Mouse (Mus musculus): ENCODE results near the gene Uvrag.

Uvrag gene

GRCm38 (mm10) chr7:98862994-98863393 is 277.9 kb downstream of the Uvrag start:
- Histone ChIP-seq H3K27me3 (ENCODE audit: insufficient read depth, low read length) (peaks cover 76% of the 10 kb centered on the region), H3K9me3 (ENCODE audit: low read length) (no peaks in the 10 kb centered on the region), H3K4me1 (replicated peaks; ENCODE audit: low read depth, low read length) (peaks cover 31% of the 10 kb centered on the region), H3K36me3 (ENCODE audit: insufficient read depth, low read length) (no peaks in the 10 kb centered on the region), H3K4me3 (replicated peaks; ENCODE audit: low read length) (no peak overlapping the region)
- TF ChIP-seq CTCF (conservative IDR thresholded peaks at IDR 0.05; ENCODE audit: low read length), result no peak
- no peak for TF ChIP-seq POU5F1 (IDR thresholded peaks at IDR 0.05; ENCODE audit: borderline replicate concordance, low read length)
- TF ChIP-seq NANOG (IDR thresholded peaks at IDR 0.05; ENCODE audit: borderline replicate concordance, low read length), result no peak

GRCm38 (mm10) chr7:98861002-98861401 is 279.9 kb downstream of the Uvrag start:
- TF ChIP-seq CTCF (conservative IDR thresholded peaks at IDR 0.05; ENCODE audit: low read length) (no peak), POU5F1 (IDR thresholded peaks at IDR 0.05; ENCODE audit: borderline replicate concordance, low read length) (no peak), NANOG (IDR thresholded peaks at IDR 0.05; ENCODE audit: borderline replicate concordance, low read length) (no peak)
- Histone ChIP-seq H3K36me3 (ENCODE audit: insufficient read depth, low read length) (no peaks in the 10 kb centered on the region), H3K9me3 (ENCODE audit: low read length) (no peaks in the 10 kb centered on the region), H3K4me1 (replicated peaks; ENCODE audit: low read depth, low read length) (peaks cover 15% of the 10 kb centered on the region), H3K4me3 (replicated peaks; ENCODE audit: low read length) (no peak overlapping the region), H3K27me3 (ENCODE audit: insufficient read depth, low read length) (peaks cover 70% of the 10 kb centered on the region)

GRCm38 (mm10) chr7:98857094-98857493 is 283.8 kb downstream of the Uvrag start:
- H3K36me3 ChIP-seq (ENCODE audit: insufficient read depth, low read length), result no peaks in the 10 kb centered on the region
- peaks cover 47% of the 10 kb centered on the region for H3K27me3 ChIP-seq (ENCODE audit: insufficient read depth, low read length)
- H3K4me1 ChIP-seq (replicated peaks; ENCODE audit: low read depth, low read length), result peaks cover 9% of the 10 kb centered on the region; the same call in 1 of the 2 replicates
- H3K4me3 ChIP-seq (replicated peaks; ENCODE audit: low read length), result no peak overlapping the region
- H3K9me3 ChIP-seq (ENCODE audit: low read length), result no peaks in the 10 kb centered on the region
- TF ChIP-seq NANOG (IDR thresholded peaks at IDR 0.05; ENCODE audit: borderline replicate concordance, low read length) (no peak), POU5F1 (IDR thresholded peaks at IDR 0.05; ENCODE audit: borderline replicate concordance, low read length) (no peak), CTCF (conservative IDR thresholded peaks at IDR 0.05; ENCODE audit: low read length) (no peak)

- peaks cover 47% of the 10 kb centered on the region for H3K27me3 ChIP-seq (ENCODE audit: insufficient read depth, low read length)
- peaks cover 9% of the 10 kb centered on the region; the same call in 1 of the 2 replicates for H3K4me1 ChIP-seq (replicated peaks; ENCODE audit: low read depth, low read length)
- no peaks in the 10 kb centered on the region for H3K36me3 ChIP-seq (ENCODE audit: insufficient read depth, low read length)
- no peak overlapping the region for H3K4me3 ChIP-seq (replicated peaks; ENCODE audit: low read length)
- no peak for TF ChIP-seq POU5F1 (IDR thresholded peaks at IDR 0.05; ENCODE audit: borderline replicate concordance, low read length)
- TF ChIP-seq CTCF (conservative IDR thresholded peaks at IDR 0.05; ENCODE audit: low read length), result no peak
- TF ChIP-seq NANOG (IDR thresholded peaks at IDR 0.05; ENCODE audit: borderline replicate concordance, low read length), result no peak
- peaks cover 2% of the 10 kb centered on the region; the same call in 1 of the 2 replicates for H3K9me3 ChIP-seq (ENCODE audit: low read length)
Measured at GRCm38 (mm10) chr7:98856128-98856527, 284.8 kb downstream of the Uvrag start.

GRCm38 (mm10) chr7:98855388-98855787 is 285.6 kb downstream of the Uvrag start:
- H3K4me1 ChIP-seq (replicated peaks; ENCODE audit: low read depth, low read length), result peaks cover 9% of the 10 kb centered on the region; the same call in 1 of the 2 replicates
- no peak for TF ChIP-seq CTCF (conservative IDR thresholded peaks at IDR 0.05; ENCODE audit: low read length)
- TF ChIP-seq NANOG (IDR thresholded peaks at IDR 0.05; ENCODE audit: borderline replicate concordance, low read length), result no peak
- TF ChIP-seq POU5F1 (IDR thresholded peaks at IDR 0.05; ENCODE audit: borderline replicate concordance, low read length), result no peak
- H3K4me3 ChIP-seq (replicated peaks; ENCODE audit: low read length), result no peak overlapping the region
- H3K36me3 ChIP-seq (ENCODE audit: insufficient read depth, low read length), result no peaks in the 10 kb centered on the region
- peaks cover 47% of the 10 kb centered on the region for H3K27me3 ChIP-seq (ENCODE audit: insufficient read depth, low read length)
- peaks cover 9% of the 10 kb centered on the region for H3K9me3 ChIP-seq (ENCODE audit: low read length)

- no peak overlapping the region for H3K4me3 ChIP-seq (replicated peaks; ENCODE audit: low read length)
- H3K27me3 ChIP-seq (ENCODE audit: insufficient read depth, low read length), result peaks cover 54% of the 10 kb centered on the region
- TF ChIP-seq CTCF (conservative IDR thresholded peaks at IDR 0.05; ENCODE audit: low read length) (no peak), NANOG (IDR thresholded peaks at IDR 0.05; ENCODE audit: borderline replicate concordance, low read length) (no peak), POU5F1 (IDR thresholded peaks at IDR 0.05; ENCODE audit: borderline replicate concordance, low read length) (no peak)
- no peaks in the 10 kb centered on the region for H3K36me3 ChIP-seq (ENCODE audit: insufficient read depth, low read length)
- peaks cover 9% of the 10 kb centered on the region; the same call in 1 of the 2 replicates for H3K4me1 ChIP-seq (replicated peaks; ENCODE audit: low read depth, low read length)
- peaks cover 11% of the 10 kb centered on the region for H3K9me3 ChIP-seq (ENCODE audit: low read length)
Measured at GRCm38 (mm10) chr7:98853806-98854205, 287.1 kb downstream of the Uvrag start.

GRCm38 (mm10) chr7:98852950-98853650 is 287.8 kb downstream of the Uvrag start:
- Histone ChIP-seq H3K27me3 (ENCODE audit: insufficient read depth, low read length) (peaks cover 57% of the 10 kb centered on the region), H3K36me3 (ENCODE audit: insufficient read depth, low read length) (no peaks in the 10 kb centered on the region), H3K4me3 (replicated peaks; ENCODE audit: low read length) (no peak overlapping the region), H3K9me3 (ENCODE audit: low read length) (peaks cover 11% of the 10 kb centered on the region), H3K4me1 (replicated peaks; ENCODE audit: low read depth, low read length) (peaks cover 9% of the 10 kb centered on the region; the same call in 1 of the 2 replicates)
- TF ChIP-seq CTCF (conservative IDR thresholded peaks at IDR 0.05; ENCODE audit: low read length) (no peak), NANOG (IDR thresholded peaks at IDR 0.05; ENCODE audit: borderline replicate concordance, low read length) (no peak), POU5F1 (IDR thresholded peaks at IDR 0.05; ENCODE audit: borderline replicate concordance, low read length) (no peak)

GRCm38 (mm10) chr7:98851220-98851619 is 289.7 kb downstream of the Uvrag start:
- peaks cover 24% of the 10 kb centered on the region for H3K4me1 ChIP-seq (replicated peaks; ENCODE audit: low read depth, low read length)
- no peak overlapping the region for H3K4me3 ChIP-seq (replicated peaks; ENCODE audit: low read length)
- peaks cover 66% of the 10 kb centered on the region for H3K27me3 ChIP-seq (ENCODE audit: insufficient read depth, low read length)
- H3K36me3 ChIP-seq (ENCODE audit: insufficient read depth, low read length), result no peaks in the 10 kb centered on the region
- TF ChIP-seq POU5F1 (IDR thresholded peaks at IDR 0.05; ENCODE audit: borderline replicate concordance, low read length), result no peak
- no peak for TF ChIP-seq NANOG (IDR thresholded peaks at IDR 0.05; ENCODE audit: borderline replicate concordance, low read length)
- no peak for TF ChIP-seq CTCF (conservative IDR thresholded peaks at IDR 0.05; ENCODE audit: low read length)
- H3K9me3 ChIP-seq (ENCODE audit: low read length), result peaks cover 11% of the 10 kb centered on the region
